Mouse (Mus musculus) heart, embryonic 11.5 days (tissue): ENCODE data around the gene Fam69b. TPM values are rescaled to one million over a fixed set of nuclear protein-coding genes. Genes with fewer than 3 reads are reported as not detected.

Experiments used
- ATAC-seq: fragments of 200-750 bp; cut with Nextera tagmentation; replicated peaks from 2 replicates; pipeline ENCODE4 v1.8.0; 2017; ENCODE audit warnings: moderate library complexity; ENCODE audit not compliant: insufficient number of reproducible peaks, low FRiP score, low TSS enrichment
- H3K27ac ChIP-seq: fragments of 300-500 bp; sonication (generic); 2 replicates; pipeline ENCODE4 v1.5.1; 2014; ENCODE audit warnings: mild to moderate bottlenecking, low read depth, low read length
- H3K27me3 ChIP-seq: fragments of 300-500 bp; sonication (generic); 2 replicates; pipeline ENCODE4 v1.6.1; 2014; ENCODE audit warnings: mild to moderate bottlenecking, low read length, mixed read lengths; ENCODE audit not compliant: control insufficient read depth, insufficient read depth
- H3K36me3 ChIP-seq: fragments of 300-500 bp; sonication (generic); 2 replicates; pipeline ENCODE4 v1.6.1; 2014; ENCODE audit warnings: mild to moderate bottlenecking, low read length, moderate library complexity, mixed read lengths; ENCODE audit not compliant: control insufficient read depth, insufficient read depth
- H3K4me1 ChIP-seq: fragments of 300-500 bp; sonication (generic); 2 replicates; pipeline ENCODE4 v1.6.1; 2014; ENCODE audit warnings: low read length; ENCODE audit not compliant: control insufficient read depth, insufficient read depth
- H3K4me2 ChIP-seq: fragments of 300-500 bp; sonication (generic); 2 replicates; pipeline ENCODE4 v1.6.1; 2014; ENCODE audit warnings: mild to moderate bottlenecking, moderate library complexity
- H3K4me3 ChIP-seq: fragments of 300-500 bp; sonication (generic); 2 replicates; pipeline ENCODE4 v1.5.1; 2014; ENCODE audit warnings: low read depth, low read length
- H3K9ac ChIP-seq: fragments of 300-500 bp; sonication (generic); 2 replicates; pipeline ENCODE4 v1.6.1; 2014; ENCODE audit warnings: mild to moderate bottlenecking, low read depth, low read length, moderate library complexity
- H3K9me3 ChIP-seq: fragments of 300-500 bp; sonication (generic); replicated peaks from 2 replicates; pipeline ENCODE4 v1.6.1; 2016; ENCODE audit warnings: low read length; ENCODE audit not compliant: control insufficient read depth
- WGBS: fragments of 180-500 bp; shearing (Covaris S2); extraction: QIAGEN DNeasy Blood & Tissue Kit; methylation state at CpG from one replicate; pipeline ENCODE4 v1.1.7; 2014; ENCODE audit not compliant: insufficient replicate concordance; 5-methylcytosine and 5-hydroxymethylcytosine counted together
- polyA plus RNA-seq: library from polyadenylated mRNA; unstranded; fragments of >200 nt; fragmentation: Nextera tagmentation; extraction: Ambion mirVana; gene quantifications from 2 replicates; pipeline ENCODE4 v1.2.1, GENCODE M21; 2014

Fam69b gene
- polyA plus RNA-seq, 1 experiment from 2014 or later, result 14.9 TPM

GRCm38 (mm10) chr2:26609261-26609661 is 19.0 kb upstream of the Fam69b start:
- no peak for ATAC-seq

GRCm38 (mm10) chr2:26610526-26610925 is 17.7 kb upstream of the Fam69b start:
- no peak overlapping the region for H3K9ac ChIP-seq
- peaks cover 17% of the 10 kb centered on the region for H3K4me1 ChIP-seq
- 74% methylated on average over 3 of the region's 3 CpGs for WGBS
- H3K4me3 ChIP-seq, result no peak overlapping the region
- H3K36me3 ChIP-seq, result no peaks in the 10 kb centered on the region
- no peak overlapping the region for H3K27ac ChIP-seq
- no peak for ATAC-seq
- H3K27me3 ChIP-seq, result no peaks in the 10 kb centered on the region; the same call in 1 of the 2 replicates
- H3K4me2 ChIP-seq, result no peak overlapping the region
- no peaks in the 10 kb centered on the region for H3K9me3 ChIP-seq

More at GRCm38 (mm10) chr2:26609261-26609661, 19.0 kb upstream of the Fam69b start:
- Histone ChIP-seq H3K27ac (no peak overlapping the region), H3K27me3 (no peaks in the 10 kb centered on the region; the same call in 1 of the 2 replicates), H3K9me3 (no peaks in the 10 kb centered on the region), H3K4me3 (no peak overlapping the region), H3K4me2 (no peak overlapping the region), H3K9ac (no peak overlapping the region), H3K4me1 (peaks cover 17% of the 10 kb centered on the region), H3K36me3 (no peaks in the 10 kb centered on the region)

GRCm38 (mm10) chr2:26611054-26611453 is 17.2 kb upstream of the Fam69b start:
- ATAC-seq, result no peak
- Histone ChIP-seq H3K27me3 (no peaks in the 10 kb centered on the region; the same call in 1 of the 2 replicates), H3K4me2 (no peak overlapping the region), H3K9me3 (no peaks in the 10 kb centered on the region), H3K4me1 (peaks cover 16% of the 10 kb centered on the region), H3K9ac (no peak overlapping the region), H3K36me3 (no peaks in the 10 kb centered on the region), H3K4me3 (no peak overlapping the region), H3K27ac (no peak overlapping the region)

- no peaks in the 10 kb centered on the region for H3K36me3 ChIP-seq
- no peaks in the 10 kb centered on the region for H3K9me3 ChIP-seq
- H3K9ac ChIP-seq, result no peak overlapping the region
- peaks cover 8% of the 10 kb centered on the region for H3K4me1 ChIP-seq
- H3K27ac ChIP-seq, result no peak overlapping the region
- H3K4me3 ChIP-seq, result no peak overlapping the region
- H3K27me3 ChIP-seq, result no peaks in the 10 kb centered on the region; the same call in 1 of the 2 replicates
- no peak overlapping the region for H3K4me2 ChIP-seq
- ATAC-seq, result no peak
Measured at GRCm38 (mm10) chr2:26611896-26612295, 16.4 kb upstream of the Fam69b start.

- Histone ChIP-seq H3K36me3 (no peaks in the 10 kb centered on the region), H3K27me3 (no peaks in the 10 kb centered on the region), H3K27ac (no peak overlapping the region), H3K4me3 (no peak overlapping the region), H3K4me1 (no peaks in the 10 kb centered on the region), H3K9ac (no peak overlapping the region), H3K9me3 (no peaks in the 10 kb centered on the region), H3K4me2 (no peak overlapping the region)
- 76% methylated on average over 5 of the region's 5 CpGs for WGBS
- ATAC-seq, result no peak
Measured at GRCm38 (mm10) chr2:26614903-26615302, 13.4 kb upstream of the Fam69b start.

- Histone ChIP-seq H3K27ac (no peak overlapping the region), H3K4me3 (no peak overlapping the region), H3K9me3 (no peaks in the 10 kb centered on the region), H3K27me3 (no peaks in the 10 kb centered on the region), H3K4me1 (no peaks in the 10 kb centered on the region), H3K4me2 (no peak overlapping the region), H3K9ac (no peak overlapping the region), H3K36me3 (no peaks in the 10 kb centered on the region)
- ATAC-seq, result no peak
- 71% methylated on average over 4 of the region's 4 CpGs for WGBS
Measured at GRCm38 (mm10) chr2:26615459-26616124, 12.7 kb upstream of the Fam69b start.

GRCm38 (mm10) chr2:26617331-26617730 is 10.9 kb upstream of the Fam69b start:
- no peaks in the 10 kb centered on the region for H3K4me1 ChIP-seq
- H3K4me3 ChIP-seq, result no peak overlapping the region
- no peak overlapping the region for H3K9ac ChIP-seq
- no peak overlapping the region for H3K27ac ChIP-seq
- H3K9me3 ChIP-seq, result no peaks in the 10 kb centered on the region
- no peaks in the 10 kb centered on the region for H3K36me3 ChIP-seq
- no peak for ATAC-seq
- H3K27me3 ChIP-seq, result no peaks in the 10 kb centered on the region
- WGBS, result 57% methylated on average over 6 of the region's 6 CpGs
- H3K4me2 ChIP-seq, result no peak overlapping the region

- Histone ChIP-seq H3K27ac (no peak overlapping the region), H3K4me1 (no peaks in the 10 kb centered on the region), H3K36me3 (no peaks in the 10 kb centered on the region), H3K4me3 (no peak overlapping the region), H3K4me2 (no peak overlapping the region), H3K27me3 (no peaks in the 10 kb centered on the region), H3K9ac (no peak overlapping the region), H3K9me3 (no peaks in the 10 kb centered on the region)
- ATAC-seq, result no peak
- 53% methylated on average over 7 of the region's 7 CpGs for WGBS
Measured at GRCm38 (mm10) chr2:26617928-26618327, 10.3 kb upstream of the Fam69b start.

GRCm38 (mm10) chr2:26621246-26621645 is 7.0 kb upstream of the Fam69b start:
- no peaks in the 10 kb centered on the region for H3K36me3 ChIP-seq
- no peak overlapping the region for H3K4me3 ChIP-seq
- no peaks in the 10 kb centered on the region for H3K9me3 ChIP-seq
- no peak overlapping the region for H3K4me2 ChIP-seq
- no peaks in the 10 kb centered on the region for H3K4me1 ChIP-seq
- 48% methylated on average over 2 of the region's 2 CpGs for WGBS
- ATAC-seq, result no peak
- no peaks in the 10 kb centered on the region for H3K27me3 ChIP-seq
- H3K9ac ChIP-seq, result no peak overlapping the region
- no peak overlapping the region for H3K27ac ChIP-seq
